Mouse (Mus musculus) splenic B cell, adult 2 months (primary cell): Measurements from ENCODE around the gene Slc38a10.
A peak's percentile ranks its signal among the peaks of the same experiment; 100 is the strongest.

Source experiments
- DNase-seq: peaks from one replicate; pipeline ENCODE4 v3.0.0-alpha.2; 2011; ENCODE audit warnings: low read depth, low spot score
- H3K27me3 ChIP-seq: 2 replicates; pipeline ENCODE4 v1.6.1; 2012; ENCODE audit warnings: mild to moderate bottlenecking, low read length, moderate library complexity, mixed read lengths; ENCODE audit not compliant: control insufficient read depth, poor library complexity, insufficient read depth, severe bottlenecking
- H3K36me3 ChIP-seq: 2 replicates; pipeline ENCODE4 v1.6.1; 2012; ENCODE audit warnings: mild to moderate bottlenecking, low read length, moderate library complexity, mixed read lengths; ENCODE audit not compliant: control insufficient read depth, poor library complexity, insufficient read depth, severe bottlenecking

Slc38a10 gene

GRCm38 (mm10) chr11:120136796-120137624 is 14.1 kb downstream of the Slc38a10 start:
- no peaks in the 10 kb centered on the region for H3K27me3 ChIP-seq
- DNase-seq: no peak
- peaks cover 1% of the 10 kb centered on the region; the same call in 1 of the 2 replicates for H3K36me3 ChIP-seq

GRCm38 (mm10) chr11:120136195-120136594 is 15.0 kb downstream of the Slc38a10 start:
- H3K36me3 ChIP-seq: peaks cover 1% of the 10 kb centered on the region; the same call in 1 of the 2 replicates
- no peaks in the 10 kb centered on the region for H3K27me3 ChIP-seq
- DNase-seq: no peak

GRCm38 (mm10) chr11:120134847-120135530 is 16.2 kb downstream of the Slc38a10 start:
- Histone ChIP-seq H3K36me3 (peaks cover 1% of the 10 kb centered on the region; the same call in 1 of the 2 replicates), H3K27me3 (no peaks in the 10 kb centered on the region)
- no peak for DNase-seq

GRCm38 (mm10) chr11:120134148-120134547 is 17.0 kb downstream of the Slc38a10 start:
- no peak for DNase-seq
- peaks cover 1% of the 10 kb centered on the region for H3K36me3 ChIP-seq

GRCm38 (mm10) chr11:120129281-120129680 is 21.9 kb downstream of the Slc38a10 start:
- Histone ChIP-seq H3K36me3 (peaks cover 12% of the 10 kb centered on the region), H3K27me3 (no peaks in the 10 kb centered on the region)
- DNase-seq: no peak

More at GRCm38 (mm10) chr11:120134148-120134547, 17.0 kb downstream of the Slc38a10 start:
- H3K27me3 ChIP-seq: no peaks in the 10 kb centered on the region

GRCm38 (mm10) chr11:120126845-120127244 is 24.3 kb downstream of the Slc38a10 start:
- no peaks in the 10 kb centered on the region for H3K27me3 ChIP-seq
- peaks cover 12% of the 10 kb centered on the region for H3K36me3 ChIP-seq
- no peak for DNase-seq

GRCm38 (mm10) chr11:120122126-120122525 is 29.0 kb downstream of the Slc38a10 start:
- DNase-seq: no peak
- Histone ChIP-seq H3K27me3 (no peaks in the 10 kb centered on the region), H3K36me3 (peaks cover 5% of the 10 kb centered on the region)

- Histone ChIP-seq H3K36me3 (peaks cover 9% of the 10 kb centered on the region), H3K27me3 (no peaks in the 10 kb centered on the region)
- DNase-seq: peak; percentile 34
Observed at GRCm38 (mm10) chr11:120120642-120121420, 30.3 kb downstream of the Slc38a10 start.

GRCm38 (mm10) chr11:120119936-120120541 is 31.1 kb downstream of the Slc38a10 start:
- Histone ChIP-seq H3K36me3 (peaks cover 9% of the 10 kb centered on the region), H3K27me3 (no peaks in the 10 kb centered on the region)
- DNase-seq: no peak

GRCm38 (mm10) chr11:120119108-120119507 is 32.0 kb downstream of the Slc38a10 start:
- Histone ChIP-seq H3K27me3 (no peaks in the 10 kb centered on the region), H3K36me3 (peaks cover 7% of the 10 kb centered on the region)
- DNase-seq: no peak

- DNase-seq: no peak
- Histone ChIP-seq H3K27me3 (no peaks in the 10 kb centered on the region), H3K36me3 (peaks cover 6% of the 10 kb centered on the region)
Observed at GRCm38 (mm10) chr11:120117626-120118025, 33.5 kb downstream of the Slc38a10 start.

GRCm38 (mm10) chr11:120114488-120115215 is 36.5 kb downstream of the Slc38a10 start:
- peaks cover 11% of the 10 kb centered on the region for H3K36me3 ChIP-seq
- H3K27me3 ChIP-seq: no peaks in the 10 kb centered on the region
- no peak for DNase-seq

GRCm38 (mm10) chr11:120112136-120112535 is 39.0 kb downstream of the Slc38a10 start:
- no peak for DNase-seq
- H3K36me3 ChIP-seq: peaks cover 14% of the 10 kb centered on the region

GRCm38 (mm10) chr11:120111033-120111432 is 40.1 kb downstream of the Slc38a10 start:
- DNase-seq: peak; percentile 74
- H3K36me3 ChIP-seq: peaks cover 12% of the 10 kb centered on the region
- H3K27me3 ChIP-seq: no peaks in the 10 kb centered on the region

More at GRCm38 (mm10) chr11:120112136-120112535, 39.0 kb downstream of the Slc38a10 start:
- H3K27me3 ChIP-seq: no peaks in the 10 kb centered on the region
